Mouse (Mus musculus) heart, embryonic 16.5 days (tissue): Measurements from ENCODE around the gene Dcdc2b. TPM values are rescaled to one million over a fixed set of nuclear protein-coding genes. Genes with fewer than 3 reads are reported as not detected.

Source experiments
- ATAC-seq: fragments of 200-750 bp; cut with Nextera tagmentation; replicated peaks from 2 replicates; pipeline ENCODE4 v1.8.0; 2017; ENCODE audit warnings: moderate number of reproducible peaks; ENCODE audit not compliant: insufficient read depth, low FRiP score; ENCODE audit errors: extremely low read depth
- H3K27ac ChIP-seq: fragments of 300-500 bp; sonication (generic); 2 replicates; pipeline ENCODE4 v1.5.1; 2014; ENCODE audit warnings: mild to moderate bottlenecking, low read length, control low read depth, moderate library complexity
- H3K27me3 ChIP-seq: fragments of 300-500 bp; sonication (generic); 2 replicates; pipeline ENCODE4 v1.6.1; 2014; ENCODE audit warnings: low read length, mixed read lengths; ENCODE audit not compliant: control insufficient read depth, insufficient read depth
- H3K36me3 ChIP-seq: fragments of 300-500 bp; sonication (generic); 2 replicates; pipeline ENCODE4 v1.6.1; 2014; ENCODE audit not compliant: control insufficient read depth, insufficient read depth
- H3K4me1 ChIP-seq: fragments of 300-500 bp; sonication (generic); 2 replicates; pipeline ENCODE4 v1.6.1; 2014; ENCODE audit warnings: low read length, mixed read lengths; ENCODE audit not compliant: control insufficient read depth, insufficient read depth
- H3K4me2 ChIP-seq: fragments of 300-500 bp; sonication (generic); 2 replicates; pipeline ENCODE4 v1.6.1; 2014; ENCODE audit warnings: low read depth, mild to moderate bottlenecking, control low read depth, low read length
- H3K4me3 ChIP-seq: fragments of 300-500 bp; sonication (generic); 2 replicates; pipeline ENCODE4 v1.5.1; 2014; ENCODE audit warnings: mild to moderate bottlenecking, control low read depth, low read length
- H3K9ac ChIP-seq: fragments of 300-500 bp; sonication (generic); 2 replicates; pipeline ENCODE4 v1.6.1; 2014; ENCODE audit warnings: low read length, control low read depth
- H3K9me3 ChIP-seq: fragments of 300-500 bp; sonication (generic); replicated peaks from 2 replicates; pipeline ENCODE4 v1.6.1; 2016; ENCODE audit warnings: low read length; ENCODE audit not compliant: control insufficient read depth
- WGBS: fragments of 180-500 bp; shearing (Covaris S2); extraction: QIAGEN DNeasy Blood & Tissue Kit; methylation state at CpG from one replicate; pipeline ENCODE4 v1.1.7; 2014; 5-methylcytosine and 5-hydroxymethylcytosine counted together
- polyA plus RNA-seq: library from polyadenylated mRNA; unstranded; fragments of >200 nt; fragmentation: Nextera tagmentation; extraction: Ambion mirVana; gene quantifications from 2 replicates; pipeline ENCODE4 v1.2.1, GENCODE M21; 2015

The Dcdc2b gene
- polyA plus RNA-seq, 1 experiment from 2014 or later = 1.8 TPM

DNA sequence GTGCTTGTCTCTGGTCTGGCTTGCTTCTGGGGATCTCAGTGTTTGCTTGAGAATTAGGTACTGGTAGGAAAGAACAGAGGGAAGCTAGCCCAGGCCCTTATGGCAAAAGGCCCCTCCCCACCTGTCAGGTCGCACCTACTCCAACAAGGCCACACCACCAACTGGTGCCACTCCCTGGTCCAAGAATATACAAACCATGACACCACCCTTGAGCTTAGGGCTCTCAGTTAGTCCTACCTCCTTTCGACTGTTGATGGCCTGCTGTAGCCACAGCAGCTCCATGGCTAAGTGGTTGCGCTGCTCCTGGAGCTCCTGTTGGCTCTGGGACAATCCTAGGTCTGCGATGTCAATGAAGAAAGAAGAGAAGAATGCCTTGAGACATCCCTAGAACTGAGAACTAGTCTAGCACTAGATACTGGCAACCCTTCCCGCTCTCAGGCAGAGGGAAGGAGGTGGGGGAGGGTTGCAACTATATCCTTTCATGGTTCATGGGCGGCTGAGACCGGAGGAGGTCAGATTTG lies 3.1 kb upstream of the Dcdc2b start:
- WGBS = 88% methylated on average over 7 of the region's 7 CpGs
- no peak overlapping the region for H3K9ac ChIP-seq
- H3K4me2 ChIP-seq = no peak overlapping the region
- peaks cover 14% of the 10 kb centered on the region; the same call in 1 of the 2 replicates for H3K36me3 ChIP-seq
- ATAC-seq = no peak
- H3K4me3 ChIP-seq = no peak overlapping the region
- H3K27me3 ChIP-seq = no peaks in the 10 kb centered on the region
- no peak overlapping the region for H3K27ac ChIP-seq
- H3K9me3 ChIP-seq = no peaks in the 10 kb centered on the region
- H3K4me1 ChIP-seq = peaks cover 21% of the 10 kb centered on the region

DNA sequence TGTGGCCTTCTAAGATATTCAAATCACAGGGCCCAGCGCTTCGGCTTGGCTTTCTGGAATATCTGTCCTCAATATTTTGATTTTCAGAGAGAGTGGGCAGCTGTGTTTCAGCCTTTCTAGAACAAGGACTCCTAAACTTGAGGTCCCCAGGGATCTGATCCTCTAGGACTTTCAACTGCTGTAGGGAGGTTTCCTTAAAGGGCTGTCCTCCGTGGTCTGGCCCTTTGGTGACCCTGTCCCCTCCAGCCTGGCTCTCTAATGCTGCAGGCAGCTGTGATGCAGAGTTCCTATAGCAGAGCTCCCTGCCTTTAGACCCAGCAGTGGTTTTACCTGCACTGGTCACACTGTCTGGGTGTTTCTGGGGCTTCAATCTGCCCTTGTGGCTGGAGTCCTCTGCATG lies 2.6 kb upstream of the Dcdc2b start:
- peaks cover 21% of the 10 kb centered on the region for H3K4me1 ChIP-seq
- H3K4me3 ChIP-seq = no peak overlapping the region
- 91% methylated on average over 3 of the region's 3 CpGs for WGBS
- H3K4me2 ChIP-seq = no peak overlapping the region
- no peak for ATAC-seq
- H3K27ac ChIP-seq = no peak overlapping the region
- H3K9ac ChIP-seq = no peak overlapping the region
- H3K27me3 ChIP-seq = no peaks in the 10 kb centered on the region
- peaks cover 14% of the 10 kb centered on the region; the same call in 1 of the 2 replicates for H3K36me3 ChIP-seq
- no peaks in the 10 kb centered on the region for H3K9me3 ChIP-seq

DNA sequence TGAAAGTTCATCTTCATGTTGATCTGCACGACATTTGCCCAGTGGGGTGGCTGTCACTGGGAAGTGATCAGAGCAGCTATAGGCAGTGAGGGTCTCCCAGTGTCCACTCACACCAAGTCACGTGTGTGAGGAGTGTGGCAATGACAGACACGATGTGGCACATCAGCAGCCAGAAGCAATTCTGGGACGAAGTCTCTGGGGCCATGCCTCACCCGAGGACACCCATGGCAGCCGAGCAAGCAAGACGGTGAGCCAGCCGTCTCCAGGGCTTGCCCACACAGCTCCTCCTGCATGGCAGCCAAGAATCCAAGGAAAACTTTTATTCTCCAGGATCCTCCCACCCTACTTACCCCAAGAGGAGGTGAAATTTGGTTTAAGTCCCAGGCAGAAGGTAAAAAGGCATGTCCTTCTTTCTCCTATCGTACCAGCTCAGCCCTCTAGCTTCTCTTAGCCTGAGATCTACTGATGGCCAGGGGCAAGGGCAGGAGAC lies 1.8 kb upstream of the Dcdc2b start:
- ATAC-seq = no peak
- 89% methylated on average over 9 of the region's 9 CpGs for WGBS

DNA sequence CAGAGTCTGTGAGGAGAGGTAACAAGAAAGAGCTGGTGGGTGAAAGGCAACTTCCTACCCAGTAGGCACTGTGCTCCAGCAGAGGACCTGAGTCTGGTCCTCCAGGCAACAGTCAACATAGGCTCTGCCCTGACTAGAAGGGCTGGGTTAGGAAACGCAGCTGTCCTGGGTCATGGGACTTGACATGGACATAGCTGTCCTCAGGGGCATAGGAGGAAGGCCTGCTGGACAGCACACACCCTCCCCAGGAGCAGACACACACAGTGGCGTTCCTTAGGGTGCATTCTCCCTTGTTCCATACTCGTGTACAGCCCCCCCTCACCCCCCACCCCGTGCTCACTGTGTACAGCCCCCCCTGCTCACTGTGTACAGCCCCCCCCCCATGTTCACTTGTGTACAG lies 3.6 kb downstream of the Dcdc2b start:
- Histone ChIP-seq H3K27me3 (no peaks in the 10 kb centered on the region), H3K27ac (no peak overlapping the region; the same call in 1 of the 2 replicates), H3K4me2 (no peak overlapping the region), H3K4me1 (peaks cover 16% of the 10 kb centered on the region), H3K9me3 (no peaks in the 10 kb centered on the region), H3K4me3 (no peak overlapping the region), H3K9ac (no peak overlapping the region), H3K36me3 (peaks cover 23% of the 10 kb centered on the region)
- ATAC-seq = no peak
- 57% methylated on average over 4 of the region's 4 CpGs for WGBS

More for the DNA sequence above, 1.8 kb upstream of the Dcdc2b start:
- Histone ChIP-seq H3K27me3 (no peaks in the 10 kb centered on the region), H3K9me3 (no peaks in the 10 kb centered on the region), H3K4me1 (peaks cover 21% of the 10 kb centered on the region), H3K9ac (no peak overlapping the region), H3K4me2 (no peak overlapping the region), H3K4me3 (no peak overlapping the region), H3K27ac (no peak overlapping the region), H3K36me3 (peaks cover 14% of the 10 kb centered on the region; the same call in 1 of the 2 replicates)

DNA sequence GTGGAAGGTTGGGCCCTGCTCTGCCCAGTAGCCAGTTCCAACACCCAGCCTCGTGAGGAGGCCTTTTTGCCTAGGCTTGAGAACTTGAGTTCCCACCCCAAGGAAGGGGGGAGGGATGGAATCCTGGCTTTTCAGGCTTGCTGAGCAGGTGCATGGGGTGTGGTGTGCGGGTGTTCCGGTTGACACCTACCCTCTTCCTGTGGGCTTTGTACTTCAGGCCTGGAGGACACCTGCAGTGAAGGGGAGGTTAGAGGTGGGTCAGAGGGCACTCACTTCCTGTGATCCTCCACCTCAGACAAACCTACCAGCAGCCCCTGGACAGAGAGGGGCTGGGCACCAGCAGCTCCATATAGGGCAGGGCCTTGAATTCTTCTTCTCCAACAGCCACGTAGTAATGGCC lies 4.0 kb downstream of the Dcdc2b start:
- Histone ChIP-seq H3K9me3 (no peaks in the 10 kb centered on the region), H3K4me3 (no peak overlapping the region), H3K4me2 (no peak overlapping the region), H3K27me3 (no peaks in the 10 kb centered on the region), H3K9ac (no peak overlapping the region), H3K27ac (peak overlapping the region; percentile 45; the same call in 1 of the 2 replicates), H3K36me3 (peaks cover 23% of the 10 kb centered on the region), H3K4me1 (peaks cover 16% of the 10 kb centered on the region)
- ATAC-seq = peak; percentile 31; the same call in 1 of the 2 replicates
- WGBS = 61% methylated on average over 4 of the region's 4 CpGs

DNA sequence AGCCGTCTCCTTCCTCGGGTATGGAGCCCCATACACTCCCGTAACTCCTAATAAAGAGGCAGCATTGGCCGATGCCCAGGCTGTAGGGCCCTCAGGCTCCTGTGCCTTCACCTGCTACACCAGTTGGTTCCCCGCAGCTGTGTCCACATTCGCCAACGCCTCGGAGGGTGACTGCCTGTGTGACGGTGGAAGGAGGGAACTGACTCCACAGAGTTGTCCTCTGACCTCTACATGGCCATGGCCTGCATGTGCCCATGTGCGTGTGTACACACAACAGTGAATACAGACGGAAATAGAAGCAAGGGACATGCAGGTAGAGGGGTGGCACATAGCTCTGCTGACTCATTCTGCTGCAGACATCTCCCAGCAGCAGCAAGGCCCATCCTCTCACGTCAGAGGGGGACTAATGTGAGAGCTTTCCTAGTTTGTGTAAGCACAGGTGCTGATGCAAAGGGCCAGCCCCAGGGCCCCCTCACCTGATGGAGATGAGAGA lies 4.9 kb downstream of the Dcdc2b start:
- Histone ChIP-seq H3K27ac (peak overlapping the region; percentile 45; the same call in 1 of the 2 replicates), H3K4me3 (no peak overlapping the region), H3K9ac (no peak overlapping the region), H3K27me3 (no peaks in the 10 kb centered on the region), H3K9me3 (no peaks in the 10 kb centered on the region), H3K4me2 (no peak overlapping the region), H3K4me1 (peaks cover 11% of the 10 kb centered on the region), H3K36me3 (peaks cover 25% of the 10 kb centered on the region)
- ATAC-seq = no peak
- 72% methylated on average over 12 of the region's 12 CpGs for WGBS

DNA sequence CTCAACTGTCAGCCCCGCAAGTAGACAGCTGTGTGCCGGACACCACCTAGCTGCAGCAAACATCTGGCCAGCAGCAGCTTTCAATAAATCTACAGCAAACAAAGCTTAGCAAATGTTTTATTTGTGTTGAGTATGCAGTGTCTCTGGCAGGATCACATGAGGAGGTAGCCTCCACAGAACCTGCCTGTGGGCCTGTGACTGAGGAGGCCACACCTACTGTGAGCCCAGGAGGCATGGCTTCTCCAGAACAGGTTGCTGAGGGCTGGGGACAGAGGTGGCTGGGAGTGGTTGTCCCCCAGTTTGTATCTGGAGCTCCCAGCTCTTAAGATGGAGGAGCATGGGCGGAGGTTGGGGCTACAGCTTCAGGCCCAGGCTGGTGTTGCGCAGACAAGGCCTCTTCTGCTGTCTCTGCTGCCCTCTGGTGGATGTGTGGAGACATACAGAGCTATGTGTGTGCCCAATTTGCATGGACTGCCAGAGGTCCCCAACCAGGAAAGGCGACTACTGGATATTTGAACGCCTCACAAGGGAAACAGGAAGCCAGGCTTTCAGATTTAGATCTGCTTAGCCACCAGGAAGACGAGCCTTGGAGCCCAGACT lies 5.5 kb downstream of the Dcdc2b start:
- WGBS = 39% methylated on average over 7 of the region's 7 CpGs
- Histone ChIP-seq H3K36me3 (peaks cover 29% of the 10 kb centered on the region), H3K9me3 (no peaks in the 10 kb centered on the region), H3K4me2 (no peak overlapping the region), H3K4me3 (no peak overlapping the region), H3K4me1 (peaks cover 4% of the 10 kb centered on the region), H3K27ac (no peak overlapping the region; the same call in 1 of the 2 replicates), H3K9ac (peak overlapping the region; percentile 46; the same call in 1 of the 2 replicates), H3K27me3 (no peaks in the 10 kb centered on the region)
- peak; percentile 79 for ATAC-seq

DNA sequence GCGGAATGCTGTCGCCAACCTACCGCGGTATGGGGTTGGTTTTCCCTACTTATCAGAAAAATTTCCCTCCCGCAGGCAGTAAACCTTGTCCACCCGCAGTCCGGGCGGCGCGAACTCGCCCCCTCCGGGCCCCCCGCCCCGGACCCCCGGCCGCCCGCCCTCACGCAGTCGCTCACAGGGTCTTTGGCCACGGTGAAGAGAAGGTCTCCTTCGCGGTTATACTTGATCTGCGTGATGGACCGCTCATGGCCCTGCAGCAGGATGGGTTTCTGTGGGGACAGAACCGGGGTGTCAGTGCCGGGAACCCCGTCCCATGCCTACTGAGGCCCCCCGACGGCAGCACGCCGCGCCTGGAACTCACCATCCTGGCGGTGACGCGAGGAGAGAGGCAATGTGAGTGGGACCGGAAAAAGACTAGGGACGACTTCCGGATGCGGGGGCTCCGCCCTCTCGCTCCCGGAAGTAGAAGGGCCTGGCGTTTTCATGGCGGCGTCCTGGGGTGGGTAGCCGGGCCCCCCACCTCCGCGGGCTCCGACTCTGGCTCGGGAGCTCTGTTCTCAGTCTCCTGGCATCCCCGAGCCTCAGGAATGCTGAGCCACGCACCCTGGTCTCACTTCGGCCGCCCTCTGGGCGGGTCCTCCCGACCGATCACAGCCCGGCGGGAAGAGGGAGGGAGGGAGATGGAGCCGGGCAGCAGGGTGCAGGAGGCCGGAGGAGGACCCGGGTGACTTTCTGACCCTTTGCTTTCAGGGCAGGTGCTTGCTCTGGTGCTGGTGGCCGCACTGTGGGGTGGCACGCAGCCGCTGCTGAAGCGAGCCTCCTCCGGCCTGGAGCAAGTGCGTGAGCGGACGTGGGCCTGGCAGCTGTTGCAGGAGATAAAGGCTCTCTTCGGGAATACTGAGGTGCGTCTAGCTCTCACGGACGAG lies 13.6 kb downstream of the Dcdc2b start, which contains the start of the genes Eif3i and Tmem234:
Eif3i (minus strand) TSS at position 416 of the 926 bp plus-strand sequence.
Tmem234 (plus strand) TSS at position 436 of the 926 bp plus-strand sequence.
- Histone ChIP-seq H3K9ac (peak within 1 kb of the TSS; percentile 97), H3K4me3 (peak within 1 kb of the TSS; percentile 96), H3K9me3 (no peaks in the 10 kb centered on the region), H3K27ac (peak within 1 kb of the TSS; percentile 68), H3K4me2 (peak within 1 kb of the TSS; percentile 75), H3K36me3 (peaks cover 16% of the 10 kb centered on the region), H3K27me3 (no peaks in the 10 kb centered on the region), H3K4me1 (peaks cover 17% of the 10 kb centered on the region)
- WGBS = under 1% methylated on average over 74 of the region's 74 CpGs
- peak; percentile 86 for ATAC-seq
